Mouse (Mus musculus) spleen, postnatal 36 days (tissue): ENCODE results near the gene Cyb561d1.

Experiments used
- DNase-seq, 2 experiments: peaks; one replicate each; pipeline ENCODE4 v3.0.0; 2022; ENCODE audit warnings: low spot score in 2 of 2, mixed read lengths in 1 of 2

Gene Cyb561d1

DNA sequence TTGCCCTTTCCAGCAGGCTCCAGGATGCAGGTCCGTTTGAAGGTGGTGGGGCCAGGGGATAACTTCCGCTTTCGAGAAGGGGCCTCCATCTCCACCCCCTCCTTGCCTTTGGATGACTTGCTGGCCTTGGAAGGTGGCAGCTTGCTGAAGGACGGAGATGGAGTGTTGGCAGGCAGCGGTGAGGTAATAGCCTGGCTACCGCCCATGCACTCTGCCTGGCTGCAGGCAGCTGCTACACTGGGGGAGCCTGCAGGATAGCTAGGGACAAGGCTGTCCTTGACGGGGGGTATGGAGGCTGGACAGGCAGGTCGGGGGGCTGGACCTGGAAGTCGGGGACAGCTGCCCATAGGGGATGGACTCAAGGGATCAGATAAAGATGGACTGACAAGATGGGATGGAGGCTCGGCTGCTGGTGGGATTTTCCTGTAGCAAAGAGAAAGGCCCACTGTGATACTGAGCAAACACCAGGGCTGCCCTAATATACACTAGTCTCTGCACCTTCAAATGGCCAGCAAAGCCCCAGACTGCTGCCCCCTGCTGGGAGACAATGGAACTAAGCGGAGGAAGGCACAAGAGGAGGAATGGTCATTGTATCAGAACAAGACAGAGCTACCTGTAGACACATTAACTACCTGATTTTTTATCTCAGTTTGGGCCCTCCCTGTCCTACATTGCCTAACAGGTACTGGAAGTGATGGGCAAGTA lies 2.8 kb upstream of the Cyb561d1 start:
- peak; percentile 69 to 76 for DNase-seq

DNA sequence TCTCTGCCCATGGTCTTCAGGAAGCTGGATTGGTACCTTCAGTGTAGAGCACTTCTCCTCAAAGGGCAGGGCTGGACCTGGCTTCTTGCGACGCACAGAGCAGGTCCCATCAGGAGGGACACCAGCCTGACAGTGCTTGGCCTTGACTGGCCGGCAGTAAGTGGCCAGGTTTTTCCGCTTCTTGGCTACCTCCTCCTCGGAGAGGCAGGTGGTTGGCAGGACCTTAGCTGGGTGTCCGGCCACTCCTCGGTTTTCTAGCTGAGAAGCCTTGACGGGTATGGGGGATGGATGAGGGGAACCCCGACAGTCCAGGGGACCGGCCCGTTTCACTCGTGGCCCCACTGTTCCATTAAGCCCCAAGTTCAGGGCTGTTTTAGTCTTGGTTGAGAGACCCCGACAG lies 2.2 kb upstream of the Cyb561d1 start:
- DNase-seq = no peak

DNA sequence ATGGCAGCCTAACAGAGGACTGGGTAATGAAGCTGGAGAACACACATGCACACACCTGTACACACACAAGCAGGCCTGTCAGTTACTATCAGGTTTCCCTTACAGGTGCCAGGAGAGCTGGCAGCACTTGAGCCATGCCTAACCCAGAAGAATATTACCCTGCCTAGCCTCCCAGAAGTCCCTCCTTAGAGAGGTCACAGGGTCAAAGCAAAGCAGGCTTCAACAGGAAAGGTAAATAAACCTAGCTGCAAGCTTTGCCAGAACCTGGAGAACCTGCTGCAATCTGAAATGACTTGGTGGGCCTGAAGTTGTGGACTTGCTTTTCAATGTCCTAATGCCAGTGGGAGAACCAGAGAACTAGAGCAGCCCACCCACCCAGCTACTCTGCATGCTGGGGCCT lies 1.5 kb upstream of the Cyb561d1 start:
- DNase-seq = no peak

DNA sequence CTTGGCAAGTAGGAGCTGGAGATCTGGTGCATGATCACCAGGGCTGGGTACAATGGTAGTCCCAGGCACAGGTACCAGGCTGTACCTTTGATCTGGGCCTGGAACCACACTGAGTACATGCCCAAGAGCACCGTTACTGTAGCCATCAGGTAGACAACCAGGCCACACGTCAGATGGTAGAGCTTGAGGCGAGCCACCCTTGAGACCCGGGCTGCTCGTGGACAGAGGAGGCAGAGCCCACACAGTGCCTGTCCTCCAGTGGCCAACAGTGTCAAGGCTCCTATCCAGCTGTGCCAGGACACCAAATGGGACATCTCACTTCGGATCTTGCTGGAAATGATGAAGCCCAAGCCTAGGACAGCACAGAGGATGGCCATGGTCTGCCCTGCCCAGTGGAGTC lies 1.8 kb downstream of the Cyb561d1 start:
- no peak for DNase-seq

- DNase-seq = no peak
Measured at GRCm38 (mm10) chr3:108197066-108197497, 3.9 kb downstream of the Cyb561d1 start.

DNA sequence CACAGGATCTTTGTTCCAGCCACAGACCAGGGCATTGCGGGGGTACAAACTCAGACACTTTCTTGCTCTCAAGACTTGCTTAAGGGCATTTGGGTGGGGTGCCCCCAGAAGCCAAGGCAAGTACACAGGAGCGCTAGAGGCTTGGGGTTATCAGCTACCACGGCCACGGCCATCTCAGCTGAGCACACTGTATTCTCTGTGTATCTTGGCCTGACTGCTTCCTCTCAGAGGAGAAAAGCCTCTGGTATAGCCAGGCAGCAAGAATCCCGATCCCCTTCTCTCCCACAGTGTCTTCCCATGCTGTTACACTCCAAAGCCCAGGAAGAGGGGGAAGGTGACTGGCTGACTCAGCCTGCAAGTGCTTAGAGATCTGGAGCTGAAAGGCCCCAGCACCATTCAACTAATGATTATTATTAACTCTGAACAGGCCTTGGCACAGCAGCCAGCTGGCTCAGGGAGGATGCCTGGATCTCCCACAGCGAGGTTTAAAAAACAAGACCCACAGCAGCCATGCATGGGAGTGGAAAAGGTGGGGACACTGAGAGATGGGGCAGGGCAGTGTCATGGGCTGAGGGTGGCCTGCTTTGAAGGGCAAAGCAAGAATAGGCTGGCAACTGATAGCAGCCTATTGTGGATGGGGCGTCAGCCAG lies 4.9 kb downstream of the Cyb561d1 start:
- no peak for DNase-seq

GRCm38 (mm10) chr3:108195287-108195686 lies 5.7 kb downstream of the Cyb561d1 start:
- no peak for DNase-seq

GRCm38 (mm10) chr3:108193686-108194085 lies 7.3 kb downstream of the Cyb561d1 start:
- no peak for DNase-seq

- DNase-seq = no peak
Measured at GRCm38 (mm10) chr3:108189897-108190296, 11.1 kb downstream of the Cyb561d1 start.

- no peak for DNase-seq
Measured at GRCm38 (mm10) chr3:108188716-108189490, 12.1 kb downstream of the Cyb561d1 start.

- DNase-seq = no peak
Measured at GRCm38 (mm10) chr3:108187111-108187795, 13.8 kb downstream of the Cyb561d1 start.

- no peak for DNase-seq
Measured at GRCm38 (mm10) chr3:108186098-108187047, 14.6 kb downstream of the Cyb561d1 start, which contains the start of gene Amigo1. TSS of gene Amigo1 (plus strand) at chr3:108186335.

DNA sequence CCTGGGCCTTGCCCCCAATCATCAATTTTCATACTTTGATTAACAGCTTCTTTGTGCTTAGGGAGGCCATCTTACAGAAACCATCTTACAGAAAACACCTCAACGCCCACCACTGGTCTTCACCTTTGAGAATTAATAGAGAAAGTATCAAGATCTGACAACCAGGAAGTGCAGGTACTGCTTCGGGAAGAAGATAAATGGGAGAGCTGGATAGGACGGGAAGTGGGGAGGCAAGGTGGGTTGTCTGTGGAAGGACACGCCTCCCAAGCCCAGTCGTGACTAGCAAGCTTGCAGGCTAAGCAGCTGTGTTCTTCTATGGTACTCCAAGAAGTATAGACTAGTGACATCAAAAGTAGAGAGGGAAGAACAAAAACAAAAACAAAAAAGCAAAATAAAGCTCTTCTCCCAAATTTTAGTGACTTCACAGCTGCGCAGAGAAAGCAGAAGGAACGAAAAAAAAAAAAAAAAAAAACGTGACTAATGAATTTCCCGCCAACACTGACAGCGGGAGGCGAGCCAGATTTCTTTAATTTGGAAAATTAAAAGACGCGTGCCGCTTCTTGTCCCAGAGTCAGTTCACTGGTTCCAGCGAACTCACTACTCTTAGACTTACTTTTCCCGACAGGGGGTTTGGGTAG lies 15.4 kb downstream of the Cyb561d1 start:
- no peak for DNase-seq

- no peak for DNase-seq
Measured at GRCm38 (mm10) chr3:108184742-108185141, 16.3 kb downstream of the Cyb561d1 start.

- no peak for DNase-seq
Measured at GRCm38 (mm10) chr3:108180514-108180913, 20.5 kb downstream of the Cyb561d1 start.

- no peak for DNase-seq
Measured at GRCm38 (mm10) chr3:108178756-108179715, 22.0 kb downstream of the Cyb561d1 start.

GRCm38 (mm10) chr3:108174672-108175531 lies 26.1 kb downstream of the Cyb561d1 start:
- DNase-seq = no peak

- no peak for DNase-seq
Measured at GRCm38 (mm10) chr3:108169199-108169598, 31.8 kb downstream of the Cyb561d1 start.
